Mouse (Mus musculus) kidney, adult 11 months (tissue): ENCODE data around the gene Atp6v1c2.

ENCODE experiments used
- DNase-seq: peaks from one replicate; pipeline ENCODE4 v3.0.0; 2022

Gene Atp6v1c2

DNA sequence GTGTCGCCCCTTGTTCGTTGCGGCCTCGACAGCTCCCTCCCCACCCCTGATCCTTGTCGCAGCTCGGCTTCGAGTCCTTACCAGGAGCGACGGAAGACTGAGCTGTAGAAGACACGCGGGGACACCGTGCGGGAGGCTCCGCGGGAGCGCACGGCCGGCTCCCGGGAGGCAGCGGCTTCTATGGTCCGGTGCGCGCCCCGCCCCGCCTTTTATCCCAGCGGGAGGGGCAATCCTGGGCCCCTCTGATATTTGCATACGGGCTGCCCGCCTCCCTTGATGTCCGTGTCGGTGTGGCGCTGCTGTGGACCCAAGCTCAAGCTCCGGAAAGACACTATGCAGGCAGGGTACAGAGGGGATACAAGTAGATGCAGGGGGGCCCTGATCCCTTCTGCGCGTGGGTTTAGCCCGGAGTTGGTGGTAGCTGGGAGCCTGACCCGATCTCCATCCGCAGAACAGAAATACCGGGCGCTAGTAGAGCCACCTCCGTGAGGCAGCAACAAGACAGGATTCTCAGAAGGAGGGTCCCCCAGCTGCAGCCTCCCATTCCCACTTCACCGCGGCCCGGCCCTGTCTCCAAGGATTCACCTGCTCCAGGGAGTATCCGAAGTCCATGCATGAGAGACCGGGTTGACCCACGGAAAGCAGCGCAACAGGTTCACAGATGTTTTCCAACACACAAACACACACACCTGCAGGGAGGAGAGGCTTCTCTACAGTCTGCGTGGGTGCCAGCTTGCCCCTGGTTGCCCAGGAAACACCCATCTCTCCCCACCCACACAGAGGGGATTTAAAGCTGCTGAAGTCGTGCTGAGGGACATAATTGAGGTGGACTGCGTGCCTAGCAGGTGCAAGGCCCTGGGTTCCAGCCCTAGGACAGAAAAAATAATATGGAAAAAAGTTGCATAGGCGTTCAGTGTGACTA lies 4.3 kb downstream of the Atp6v1c2 start:
- peak; percentile 53 for DNase-seq

DNA sequence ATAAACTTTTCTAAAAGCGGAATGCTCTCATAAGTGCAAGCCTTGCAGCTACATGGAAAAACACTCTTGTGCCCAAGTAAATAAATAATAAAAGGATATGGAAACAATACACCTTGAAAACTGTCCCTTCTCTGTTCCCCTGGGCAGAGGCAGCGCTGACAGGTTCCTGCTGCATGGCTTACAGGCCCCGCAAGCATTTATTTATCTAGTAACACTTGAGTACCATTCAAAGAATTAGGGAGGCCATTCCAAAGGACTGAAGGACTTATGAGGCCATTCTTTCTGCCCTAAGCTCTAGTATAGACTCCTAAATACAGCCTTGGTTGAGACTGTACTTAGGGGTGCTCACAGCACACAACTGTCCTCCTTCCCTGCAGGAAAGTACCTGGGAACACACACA lies 10.7 kb downstream of the Atp6v1c2 start:
- DNase-seq: no peak

DNA sequence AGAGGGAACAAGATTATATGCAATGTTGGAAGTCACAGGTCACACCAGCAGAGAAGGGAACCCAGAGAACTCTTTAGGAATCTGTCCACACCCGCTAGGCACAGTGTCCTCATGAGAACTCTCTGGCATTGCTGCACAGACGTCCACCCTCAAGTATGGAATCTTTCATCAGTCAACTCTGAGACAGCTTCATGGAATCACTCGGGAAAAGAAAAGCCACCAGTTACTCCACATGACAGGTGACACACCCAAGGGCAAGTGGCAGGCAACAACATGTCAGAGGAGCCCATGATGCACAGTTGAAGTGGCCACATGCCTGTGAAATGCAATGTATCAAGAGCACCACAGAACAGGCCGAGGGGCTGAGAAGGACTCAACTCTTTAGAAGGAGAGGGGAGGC lies 11.2 kb downstream of the Atp6v1c2 start:
- DNase-seq: no peak

DNA sequence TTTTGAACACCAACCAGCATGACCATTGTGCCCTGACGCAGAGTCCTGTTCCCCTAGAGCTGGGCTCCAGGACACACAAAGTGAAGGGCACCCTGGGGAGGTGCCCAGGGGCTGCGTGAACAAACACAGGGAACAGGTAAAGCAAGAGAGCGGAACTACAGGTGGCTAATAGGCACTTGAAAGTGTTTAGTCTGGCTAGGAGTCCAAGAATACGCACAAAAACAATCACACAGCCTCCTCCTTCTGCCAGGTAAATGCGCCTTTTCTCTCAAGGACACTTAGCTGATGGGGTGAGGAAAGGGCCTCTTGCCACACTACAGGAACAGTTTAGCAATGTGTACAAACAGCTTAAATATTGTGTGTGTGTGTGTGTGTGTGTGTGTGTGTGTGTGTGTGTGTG lies 13.1 kb downstream of the Atp6v1c2 start:
- DNase-seq: no peak

DNA sequence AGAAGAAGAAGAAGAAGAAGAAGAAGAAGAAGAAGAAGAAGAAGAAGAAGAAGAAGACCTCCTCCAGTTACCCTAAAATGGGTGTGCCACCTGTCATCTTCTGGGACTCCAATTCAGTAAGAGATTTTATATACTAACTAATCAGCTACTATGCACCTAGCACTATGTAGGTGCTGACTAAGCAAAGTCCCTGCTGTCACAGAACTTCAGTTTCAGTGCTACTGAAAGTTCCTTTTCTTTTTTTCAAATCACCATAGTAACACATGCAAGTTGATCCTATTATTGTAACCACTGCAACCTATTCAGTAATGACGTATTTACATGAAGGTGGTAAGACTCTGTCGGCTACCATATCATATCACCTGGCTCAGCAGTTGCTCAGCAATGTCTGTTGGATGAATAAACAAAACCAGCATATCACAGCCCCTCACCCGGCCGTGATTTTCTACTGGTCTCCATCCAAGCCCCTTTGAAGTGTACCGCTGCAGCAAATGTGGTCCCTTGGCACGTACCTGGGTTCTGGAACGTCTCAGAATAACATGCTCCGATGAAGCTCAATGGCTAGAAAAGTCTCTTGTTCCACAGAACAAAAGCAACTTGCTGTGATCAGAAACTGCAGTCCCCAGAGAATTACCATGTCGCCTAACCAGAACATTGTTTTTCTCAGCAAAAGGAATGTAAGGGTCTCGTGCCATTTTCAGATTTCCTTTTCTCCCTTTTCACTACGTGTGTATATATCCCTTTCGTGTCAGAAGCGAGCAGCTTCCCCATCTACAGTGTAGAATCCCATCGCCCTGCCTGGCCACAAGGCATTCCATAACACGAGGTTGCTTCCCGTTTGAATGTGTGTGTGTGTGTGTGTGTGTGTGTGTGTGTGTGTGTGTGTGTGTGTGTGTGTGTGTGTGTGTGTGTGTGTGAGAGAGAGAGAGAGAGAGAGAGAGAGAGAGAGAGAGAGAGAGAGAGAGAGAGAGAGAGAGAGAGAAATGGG lies 18.0 kb downstream of the Atp6v1c2 start:
- DNase-seq: no peak

DNA sequence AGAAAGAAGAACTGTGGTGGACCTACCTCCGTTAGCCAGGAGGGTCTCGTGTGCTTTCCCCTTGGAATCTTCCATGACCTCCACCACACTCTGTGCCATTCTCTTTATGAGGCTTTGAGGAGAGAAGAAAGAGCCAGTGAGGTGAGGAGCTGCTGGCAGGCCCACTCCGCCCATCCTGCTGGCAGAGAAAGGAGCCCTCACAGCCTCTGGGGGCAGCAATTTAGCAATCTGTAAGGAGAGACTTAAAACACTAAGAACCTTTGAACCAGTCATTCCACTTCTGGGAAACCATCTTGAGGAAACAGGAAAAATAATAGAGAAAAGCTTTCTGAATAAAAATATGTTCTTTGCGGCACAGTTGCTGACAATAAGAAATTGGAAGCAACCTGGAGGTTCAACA lies 20.9 kb downstream of the Atp6v1c2 start:
- no peak for DNase-seq

DNA sequence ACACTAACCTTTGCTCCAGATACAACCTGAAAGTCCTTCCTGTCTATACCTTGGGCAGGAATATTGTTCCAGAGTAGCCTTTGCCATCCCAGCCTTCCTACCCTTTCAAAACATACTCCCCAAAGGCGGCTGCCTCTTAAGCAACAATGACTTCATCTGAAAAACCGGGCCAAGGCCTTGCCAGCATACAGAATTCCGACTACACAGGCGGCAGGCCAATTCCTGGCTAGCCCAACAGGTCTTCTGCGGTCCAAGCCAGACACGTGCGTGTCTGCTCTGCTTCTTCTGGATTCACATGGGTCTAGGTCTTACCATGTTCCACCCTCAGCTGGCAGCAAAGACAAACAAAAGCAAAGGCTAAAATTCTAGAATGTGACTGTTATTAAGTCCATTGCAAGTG lies 23.7 kb downstream of the Atp6v1c2 start:
- DNase-seq: no peak

DNA sequence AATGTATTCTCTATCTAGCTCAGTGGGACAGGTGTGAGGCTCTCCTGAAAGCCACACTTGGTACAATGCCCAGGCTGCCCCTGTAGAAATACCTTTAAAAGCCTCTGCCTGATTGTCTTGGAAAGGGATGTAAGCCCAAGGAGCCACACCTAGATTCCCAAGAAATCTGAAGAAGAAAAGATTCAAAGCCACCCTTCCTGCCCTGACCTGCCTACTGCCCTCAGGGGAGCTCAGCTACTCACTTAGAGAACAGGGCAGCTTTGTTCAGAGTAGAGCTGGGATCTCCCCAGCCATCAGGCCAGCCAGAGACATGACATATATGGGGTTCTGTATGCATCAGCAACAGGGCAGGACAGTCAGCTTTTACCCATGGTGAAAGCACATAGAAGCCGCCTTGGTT lies 29.3 kb downstream of the Atp6v1c2 start:
- DNase-seq: no peak

DNA sequence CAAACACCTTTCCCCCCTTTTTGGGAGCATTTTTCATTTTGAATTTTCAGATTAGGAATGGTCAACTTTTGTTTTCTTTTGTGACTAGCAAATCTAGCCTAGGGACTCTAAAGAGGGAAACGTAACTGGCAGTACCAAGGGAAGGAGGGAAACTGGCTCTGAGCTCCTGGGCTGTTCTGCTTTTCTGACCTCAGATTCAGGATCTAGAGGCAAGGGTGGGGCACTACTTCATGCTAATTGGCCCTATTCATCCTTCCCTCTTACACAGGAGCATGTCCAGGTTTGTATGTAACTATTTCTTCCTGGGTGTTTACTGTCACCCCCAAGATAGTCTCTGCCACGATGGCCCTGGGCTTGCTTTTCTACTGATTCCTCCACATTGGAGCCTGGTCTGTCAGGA lies 32.3 kb downstream of the Atp6v1c2 start:
- no peak for DNase-seq

DNA sequence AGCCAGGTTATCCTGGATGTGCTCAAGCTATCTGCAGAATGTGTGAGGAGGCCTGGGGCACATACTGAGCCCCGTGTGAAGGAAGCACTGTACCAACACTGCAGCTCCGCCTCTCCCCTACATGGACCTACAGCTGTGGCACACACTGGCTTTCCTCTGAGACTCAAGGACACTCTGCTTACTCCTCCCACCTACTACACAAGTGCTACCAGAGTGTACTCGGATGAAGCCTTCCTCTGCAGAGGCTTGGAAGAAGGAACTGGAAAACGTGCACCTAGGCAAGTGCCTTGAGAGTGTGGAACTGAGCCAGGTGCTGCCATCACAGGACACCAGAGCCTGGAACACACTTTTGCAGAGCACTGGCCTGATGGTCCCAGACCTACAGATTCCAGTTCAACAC lies 38.6 kb downstream of the Atp6v1c2 start:
- no peak for DNase-seq

DNA sequence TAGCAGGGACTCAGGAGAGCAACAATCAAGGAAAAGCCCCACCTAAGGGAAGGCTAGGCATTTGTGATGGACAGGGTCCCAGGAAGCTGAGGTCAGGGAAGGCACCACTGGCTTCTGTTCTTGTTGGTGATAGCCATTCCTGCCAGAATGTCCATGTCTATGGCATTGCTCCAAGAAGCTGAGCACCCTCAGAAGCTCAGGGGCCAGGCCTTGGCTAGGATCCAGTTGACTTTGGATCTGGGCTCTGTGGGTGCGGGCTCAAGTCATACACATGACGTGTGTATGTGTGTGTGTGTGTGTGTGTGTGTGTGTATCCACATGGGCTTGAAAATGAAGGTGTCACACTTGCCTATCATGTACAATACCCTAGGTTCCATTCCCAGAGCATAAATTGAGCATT lies 39.2 kb downstream of the Atp6v1c2 start:
- no peak for DNase-seq

DNA sequence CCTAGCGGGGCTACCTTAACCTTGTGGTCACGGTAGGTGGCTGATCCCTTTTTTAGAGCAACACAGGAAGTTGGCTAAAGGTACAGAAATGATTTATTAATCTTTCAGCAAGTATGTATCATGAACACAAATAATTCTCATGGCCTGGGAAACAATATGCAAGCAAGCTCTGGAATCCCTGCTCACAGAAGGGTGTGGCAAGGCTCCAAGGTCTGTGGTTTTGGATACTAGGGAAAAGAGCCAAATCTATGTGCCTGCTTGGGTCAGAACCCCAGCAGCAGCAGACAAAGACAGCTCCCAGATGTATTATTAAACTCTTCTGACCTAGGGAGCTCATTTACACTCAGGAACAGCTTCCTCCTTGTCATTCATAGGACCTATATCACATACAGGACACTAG lies 40.1 kb downstream of the Atp6v1c2 start:
- DNase-seq: no peak

DNA sequence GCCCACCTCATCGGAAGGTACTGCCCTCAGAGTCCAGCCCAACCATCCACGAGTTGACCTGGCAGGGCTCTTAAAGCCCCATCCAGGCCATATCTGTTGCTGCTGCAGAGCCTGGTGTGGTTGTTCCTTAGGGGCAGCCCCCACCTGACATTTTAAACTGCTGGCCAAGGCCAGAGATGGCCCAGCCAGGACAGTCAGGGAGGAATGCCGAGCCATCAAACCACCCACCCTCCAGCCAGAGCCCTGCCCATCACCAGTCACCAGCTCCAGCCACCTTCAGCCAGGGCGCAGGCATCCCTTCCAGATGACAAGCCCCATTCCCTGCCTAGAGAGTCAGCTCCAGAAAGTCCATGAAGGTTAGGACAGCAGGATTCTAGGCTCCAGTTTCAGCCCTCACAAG lies 40.7 kb downstream of the Atp6v1c2 start:
- DNase-seq: no peak

DNA sequence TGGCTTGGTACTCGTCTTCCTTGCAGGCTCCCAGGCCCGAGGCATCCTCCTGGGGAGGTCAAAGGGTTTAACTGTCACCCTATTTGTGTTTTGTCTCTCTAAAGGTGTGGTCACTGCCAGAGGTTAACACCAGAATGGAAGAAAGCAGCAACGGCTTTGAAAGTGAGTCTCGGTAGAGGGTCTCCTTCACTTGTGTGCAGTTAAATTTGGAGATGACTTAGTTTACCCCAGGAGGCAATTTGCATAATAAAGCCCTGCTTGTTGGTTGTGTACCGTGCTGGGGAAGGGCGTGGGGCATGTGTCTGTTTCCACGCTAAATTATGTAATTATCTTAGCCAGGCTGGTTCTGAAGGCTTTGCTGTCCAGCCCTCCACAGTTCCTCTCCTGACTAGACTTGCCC lies 55.3 kb downstream of the Atp6v1c2 start:
- no peak for DNase-seq

DNA sequence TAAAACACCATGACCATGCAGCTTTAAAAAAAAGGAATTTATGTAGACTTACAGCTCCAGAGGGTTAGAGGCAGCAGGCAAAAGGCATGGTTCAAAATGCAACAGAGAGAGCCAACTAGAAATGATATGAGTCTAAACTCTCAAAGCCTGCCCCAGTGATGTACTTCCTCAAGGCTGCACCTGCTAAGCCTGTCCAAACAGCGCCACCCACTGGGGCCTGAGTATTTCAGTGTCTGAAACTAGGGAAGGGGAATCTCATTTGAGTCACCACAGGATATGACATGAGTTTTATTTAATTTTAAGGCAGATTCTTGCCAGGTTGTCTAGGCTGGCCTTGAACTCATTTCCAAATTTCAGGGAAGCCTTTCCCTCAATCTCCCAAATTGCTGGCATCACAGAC lies 57.9 kb downstream of the Atp6v1c2 start:
- DNase-seq: no peak

DNA sequence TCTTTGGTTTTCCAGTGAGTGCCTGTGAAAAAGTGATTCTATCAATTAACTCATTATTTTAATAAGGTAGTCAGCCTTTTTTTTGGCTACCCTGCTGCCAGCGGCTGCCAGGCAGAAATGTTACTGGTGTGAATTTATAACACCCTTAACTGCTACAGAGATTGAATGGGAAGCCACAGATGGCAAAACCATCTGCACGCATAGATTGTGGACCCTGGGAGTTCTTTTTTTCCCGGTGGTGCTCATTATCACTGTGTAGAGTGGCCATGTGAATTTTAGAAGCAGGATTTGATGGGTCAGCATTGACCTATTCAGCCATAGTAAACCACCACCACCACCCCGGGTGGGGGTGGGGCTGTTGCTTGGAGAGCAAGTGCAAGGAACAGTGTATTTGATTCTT lies 61.8 kb downstream of the Atp6v1c2 start:
- no peak for DNase-seq

DNA sequence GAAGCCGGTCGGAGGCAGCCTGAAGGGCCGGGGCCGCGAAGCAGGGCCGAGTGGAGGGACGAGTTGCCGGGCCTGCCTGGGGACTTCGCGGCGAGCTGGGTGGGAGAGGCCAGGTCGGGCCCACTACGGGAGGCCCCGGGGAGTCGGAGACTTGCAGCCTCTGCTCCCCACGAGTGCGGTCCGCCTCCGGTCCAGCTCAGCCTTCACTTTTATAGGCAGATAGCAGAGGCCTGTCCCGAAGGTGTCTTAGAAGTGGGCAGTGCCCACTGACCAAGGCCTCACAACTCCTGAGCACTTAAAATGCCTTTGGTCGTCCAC lies 62.5 kb downstream of the Atp6v1c2 start:
- no peak for DNase-seq

DNA sequence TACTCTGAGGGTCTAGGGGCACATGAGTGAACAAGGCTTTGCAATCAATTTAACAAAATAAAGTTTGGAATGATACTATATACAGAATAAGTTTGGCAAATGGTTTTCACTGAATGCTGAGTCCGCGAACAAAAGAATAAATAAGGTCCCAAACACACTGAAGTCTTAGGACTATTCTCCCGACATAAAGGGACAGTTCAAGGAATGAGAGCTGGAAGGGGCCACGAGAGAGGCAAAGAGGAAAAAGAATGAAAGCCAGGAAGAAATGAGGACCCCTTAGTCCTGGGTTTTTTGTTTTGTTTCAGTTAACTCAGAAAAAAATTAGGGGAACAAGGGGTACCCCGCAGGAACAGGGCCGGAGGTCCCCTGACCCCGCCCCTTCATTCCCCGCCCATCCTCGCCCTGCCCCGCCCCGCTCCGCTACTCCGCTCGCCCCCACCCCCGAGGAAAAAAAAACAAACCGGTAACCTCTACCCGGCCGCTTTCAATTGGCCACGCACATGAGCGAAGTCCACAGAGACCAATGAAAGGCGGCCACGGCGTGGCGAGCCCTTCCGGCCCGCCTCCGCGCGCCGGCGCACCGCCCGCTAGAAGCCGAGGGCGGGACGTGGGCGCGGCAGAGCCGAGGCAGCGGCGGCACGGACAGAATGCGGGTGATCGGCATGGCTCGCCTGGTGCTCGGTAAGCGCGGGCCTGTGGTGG lies 63.0 kb downstream of the Atp6v1c2 start, which contains the start of gene Pdia6:
Gene Pdia6, plus strand, starts transcription at position 575 of the 702 bp plus-strand sequence.
- peak; percentile 89 for DNase-seq

DNA sequence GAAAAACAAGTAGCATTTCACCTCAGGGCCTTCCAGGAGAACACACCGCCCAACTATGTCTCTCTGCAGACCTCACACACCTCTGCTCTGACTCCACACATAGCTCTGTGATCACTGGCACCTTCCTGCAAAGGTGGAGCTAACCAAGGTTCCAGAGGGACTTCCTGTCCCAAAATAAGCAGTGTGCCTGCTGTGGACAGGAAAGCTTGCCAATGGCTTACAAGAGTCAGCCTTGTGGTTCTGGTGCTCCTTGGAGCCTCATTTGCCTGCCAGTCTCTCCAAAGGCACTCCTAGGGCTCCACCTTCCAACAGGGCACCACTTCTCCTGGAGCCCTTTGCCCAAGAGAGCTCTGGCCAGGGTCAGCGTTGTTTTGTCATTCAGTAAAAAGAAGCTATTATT lies 64.3 kb downstream of the Atp6v1c2 start:
- no peak for DNase-seq

DNA sequence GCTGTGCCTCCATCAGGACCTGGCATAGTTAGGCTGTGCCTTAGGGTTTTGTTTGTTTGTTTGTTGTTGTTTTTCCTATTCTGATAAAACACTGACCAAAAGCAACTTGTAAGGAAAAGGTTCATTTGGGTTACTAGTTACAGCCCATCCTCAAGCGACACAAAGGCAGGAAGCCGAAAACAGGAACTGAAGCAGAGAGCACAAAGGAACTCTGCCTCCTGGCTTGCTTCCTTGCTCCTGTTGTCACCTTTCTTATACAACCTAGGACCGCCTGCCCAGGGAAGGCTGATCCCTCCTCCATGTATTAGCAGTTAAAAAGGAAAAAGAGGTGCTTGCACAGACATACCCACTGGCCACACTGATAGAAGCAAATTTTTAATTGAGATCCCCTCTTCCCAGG lies 65.3 kb downstream of the Atp6v1c2 start:
- DNase-seq: no peak

DNA sequence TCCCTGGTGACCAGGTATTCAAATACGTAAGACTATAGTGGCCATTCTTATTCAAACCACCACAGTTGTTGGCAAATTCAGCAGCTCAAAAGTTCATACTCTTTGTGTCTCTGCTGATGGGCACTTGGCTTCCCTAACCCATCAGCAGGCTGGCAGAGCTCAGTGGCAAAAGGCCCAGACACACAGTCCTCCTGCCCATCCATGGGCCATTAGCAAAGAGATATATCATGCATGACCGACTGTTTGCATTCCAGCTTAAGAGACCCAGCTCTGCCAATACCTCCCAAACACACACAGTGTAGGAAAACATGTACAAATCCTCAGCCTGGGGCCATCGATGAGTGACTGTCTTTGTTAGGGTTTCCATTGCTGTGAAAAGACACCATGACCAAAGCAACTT lies 68.2 kb downstream of the Atp6v1c2 start:
- DNase-seq: no peak

DNA sequence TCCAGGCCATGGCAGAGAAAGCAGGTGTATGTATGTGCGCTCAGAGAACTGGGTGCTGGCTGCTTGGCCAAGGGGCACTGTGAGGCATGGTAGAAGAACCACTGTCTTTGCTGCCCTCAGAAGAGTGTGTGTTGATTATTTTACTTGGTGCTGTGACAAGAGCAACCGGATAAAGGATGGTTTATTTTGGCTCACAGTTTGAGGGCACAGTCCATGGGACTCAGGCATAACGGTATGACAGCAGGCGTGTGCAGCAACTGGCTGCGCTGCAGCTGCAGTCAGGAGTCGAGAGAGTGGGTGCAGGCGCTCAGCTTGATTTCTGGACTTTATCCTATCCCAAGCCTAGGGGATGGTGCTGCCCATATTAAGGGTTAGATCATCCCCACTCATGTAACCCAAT lies 70.7 kb downstream of the Atp6v1c2 start:
- no peak for DNase-seq

DNA sequence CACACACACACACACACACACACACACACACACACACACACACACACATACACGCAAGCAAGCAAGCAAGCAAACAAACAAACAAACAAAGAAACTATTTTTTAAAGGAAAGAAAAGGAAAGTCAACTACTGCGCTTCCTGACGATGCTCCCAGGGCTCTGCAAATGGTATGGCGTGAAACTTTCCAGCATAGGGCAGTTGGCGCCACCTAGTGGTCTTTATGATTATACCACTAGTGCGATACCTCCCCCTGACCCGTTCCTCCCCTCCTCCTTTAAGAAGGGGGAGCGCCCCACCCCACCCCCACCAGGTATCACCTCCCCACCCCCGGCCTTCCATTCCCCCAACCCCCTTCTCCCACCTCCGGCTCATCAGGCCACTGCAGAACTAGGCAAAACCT lies 72.3 kb downstream of the Atp6v1c2 start:
- DNase-seq: no peak
